Comparison of ENCODE assay signal across 17 mouse cellular contexts in the genomic region with DNA sequence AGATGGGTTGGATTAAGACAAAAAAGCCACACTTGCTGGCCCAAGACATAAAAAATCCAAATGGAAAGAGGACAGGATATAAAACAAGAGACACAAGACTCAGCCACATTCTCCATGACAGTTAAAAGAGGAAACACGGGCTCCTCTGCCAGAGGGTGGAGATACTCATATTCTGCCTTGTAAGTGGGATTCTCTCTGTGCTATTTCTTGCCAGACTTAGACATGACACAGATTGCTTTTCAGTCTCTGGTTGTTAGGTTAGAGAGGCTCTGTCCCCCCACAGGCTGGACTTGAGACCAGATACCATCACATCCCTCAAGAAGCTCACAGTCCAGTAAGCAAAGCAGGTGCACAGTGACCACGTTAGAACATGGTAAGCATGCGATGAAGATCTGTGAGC.
"Had no signal": no experiment of that assay in that cellular context is flagged by ENCODE, and none has a peak within 500 bp of the region (broad histone marks: within the 10 kb centered on the region; RNA-seq: fewer than 3 reads in every experiment).

No protein-coding gene starts in this region.

- H3K27ac ChIP-seq: limb, embryonic 12.5 days; limb, embryonic 15.5 days; liver, embryonic 14.5 days; stomach, postnatal 0 days had no signal

- H3K9me3 ChIP-seq: limb, embryonic 12.5 days; limb, embryonic 15.5 days had no signal

- H3K4me2 ChIP-seq: limb, embryonic 12.5 days; limb, embryonic 15.5 days; liver, embryonic 11.5 days; lung, embryonic 14.5 days; midbrain, embryonic 11.5 days had no signal

- DNase-seq: kidney, adult 18-20 months; kidney, adult 9 months; kidney, postnatal 14 days; kidney, postnatal 4 days; liver, postnatal 0 days; lung, embryonic 14.5 days; lung, postnatal 10 days; lung, postnatal 36 days; midbrain, embryonic 14.5 days; thymus, adult 18-20 months; thymus, postnatal 36 days had no signal

- ATAC-seq: liver, postnatal 0 days had no signal

- H3K9ac ChIP-seq: limb, embryonic 12.5 days; limb, embryonic 15.5 days; liver, embryonic 14.5 days; liver, postnatal 0 days; lung, embryonic 14.5 days had no signal

- H3K36me3 ChIP-seq: limb, embryonic 12.5 days; limb, embryonic 15.5 days had no signal

- H3K4me3 ChIP-seq: limb, embryonic 12.5 days; limb, embryonic 15.5 days had no signal
